Mouse (Mus musculus): ENCODE results near the gene Frmd4b.

DNA sequence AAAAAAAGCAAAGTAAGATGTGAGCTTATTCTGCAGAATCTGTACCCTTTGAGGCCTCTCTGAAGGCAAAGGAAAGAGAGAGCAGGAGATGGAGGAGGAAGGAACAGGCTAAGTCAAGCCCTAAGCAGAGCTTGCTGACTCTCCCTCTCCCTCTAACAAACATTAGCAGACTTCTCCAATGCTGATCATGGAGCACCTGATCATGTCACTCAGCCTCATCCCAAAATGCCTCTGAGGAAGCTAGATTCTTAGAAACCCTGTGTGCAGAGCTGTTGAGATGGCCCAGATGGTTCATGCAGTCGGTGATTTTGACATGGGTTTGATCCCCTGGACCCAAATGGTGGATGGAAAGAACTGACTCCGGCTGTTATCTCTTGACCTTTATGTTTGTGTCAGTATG is 350.2 kb downstream of the Frmd4b start:
- no peak for TF ChIP-seq CTCF (IDR thresholded peaks at IDR 0.05; ENCODE audit: low read depth, low read length)
- TF ChIP-seq TAL1 (conservative IDR thresholded peaks at IDR 0.05; ENCODE audit: low read depth, low read length): no peak
- no peak for TF ChIP-seq GATA1 (IDR thresholded peaks at IDR 0.05; ENCODE audit: borderline replicate concordance, low read length)
- no peak for TF ChIP-seq POLR2AphosphoS5 (IDR thresholded peaks at IDR 0.05; ENCODE audit: insufficient replicate concordance, low read depth, low read length)
- no peak for TF ChIP-seq GATA2 (IDR thresholded peaks at IDR 0.05; ENCODE audit: borderline replicate concordance, low read depth, low read length)
